Mouse (Mus musculus) adrenal gland, postnatal 10 days (tissue): ENCODE data around the gene Tex35. TPM values are rescaled to one million over a fixed set of nuclear protein-coding genes. Genes with fewer than 3 reads are reported as not detected.

Experiments used
- DNase-seq: peaks from one replicate; pipeline ENCODE4 v3.0.0; 2021; ENCODE audit warnings: mixed read lengths
- total RNA-seq, 2 experiments: library from RNA; stranded (reverse); gene quantifications; 2 replicates each; pipeline ENCODE4 v1.2.3; 2021

Tex35 gene
- total RNA-seq, 2 experiments from 2014 or later, result not detected

DNA sequence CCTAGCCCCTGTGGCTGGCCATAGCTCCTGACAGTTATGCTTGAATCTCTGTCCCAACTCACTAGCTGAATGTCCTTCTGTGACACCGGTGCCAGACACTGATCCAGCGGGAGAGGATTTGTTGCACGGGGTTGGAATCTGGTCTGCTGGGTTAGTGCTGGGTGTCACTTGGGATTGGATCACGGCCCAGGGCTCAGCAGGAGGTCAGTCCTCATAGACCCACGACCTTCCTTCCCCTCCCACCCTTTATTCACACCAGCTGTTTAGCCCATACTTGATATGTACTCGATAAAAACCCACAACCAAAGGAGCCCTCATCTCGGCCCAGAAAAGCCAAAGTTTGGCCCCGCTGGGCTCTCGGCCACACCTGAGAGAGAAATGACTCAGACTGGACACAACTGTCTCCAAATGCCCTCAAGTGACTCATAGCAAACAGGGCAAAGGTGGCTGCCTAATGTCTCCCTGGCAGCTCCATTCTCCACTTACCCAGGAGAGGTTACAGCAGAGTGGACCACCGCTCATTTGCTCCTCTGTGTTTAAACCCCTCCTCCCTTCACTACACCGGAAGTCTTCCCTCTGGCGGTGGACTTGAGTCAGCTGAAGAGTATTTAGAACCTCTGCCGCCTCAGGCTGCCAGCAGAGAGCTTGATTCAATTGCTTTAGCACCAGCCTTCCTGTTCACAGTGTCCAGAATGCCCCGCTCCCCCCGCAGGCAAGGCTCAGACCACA lies 27.2 kb downstream of the Tex35 start:
- DNase-seq, result no peak

DNA sequence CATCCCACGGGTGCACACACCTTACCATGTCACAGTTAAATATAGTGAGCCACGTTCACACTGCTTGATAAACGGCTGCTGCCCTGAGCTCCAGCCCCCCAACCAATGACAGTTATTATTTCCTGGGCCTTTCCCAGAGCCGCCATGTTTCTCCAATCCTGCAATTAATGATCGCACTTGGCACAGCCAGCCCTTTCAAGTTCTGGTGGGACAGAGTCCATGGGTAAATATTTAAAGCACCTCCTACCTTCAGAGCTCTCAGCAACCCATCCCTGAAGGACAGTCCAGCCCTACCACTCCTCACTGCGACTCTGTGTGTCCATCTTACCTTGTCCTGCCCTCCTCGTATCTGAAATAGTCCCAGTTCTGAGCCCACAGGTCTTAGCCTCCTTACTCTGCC lies 28.4 kb downstream of the Tex35 start:
- no peak for DNase-seq

DNA sequence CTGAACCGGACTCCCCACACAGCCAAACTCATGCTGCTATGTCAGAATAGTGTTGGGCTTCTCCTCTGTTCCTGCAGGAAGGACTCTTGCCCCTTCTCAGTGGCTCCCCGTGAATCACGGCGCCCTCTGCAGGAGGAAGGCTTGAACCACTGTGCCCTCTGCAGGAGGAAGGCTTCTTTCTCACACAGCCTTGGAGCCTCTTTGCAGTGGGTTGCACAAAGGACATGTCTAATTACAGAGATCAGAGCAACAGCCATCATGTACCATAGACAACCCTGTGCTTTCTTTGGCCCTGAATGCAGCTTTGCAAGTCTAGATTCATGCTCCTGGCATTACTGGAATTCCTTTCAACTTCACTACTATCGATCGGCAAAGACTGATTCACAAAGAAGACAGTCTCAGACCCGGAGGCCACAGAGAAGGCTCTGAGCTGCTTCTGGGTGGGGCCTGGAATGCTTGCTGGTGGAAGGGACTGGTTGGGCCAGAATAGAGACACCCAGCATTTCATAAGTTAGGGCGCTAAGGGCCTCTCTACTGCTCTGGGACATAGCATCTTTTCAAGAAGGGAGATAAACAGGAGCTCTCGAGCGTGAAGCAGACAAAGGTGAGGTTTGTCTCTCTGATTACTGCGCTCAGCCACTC lies 29.0 kb downstream of the Tex35 start:
- DNase-seq, result peak; percentile 73

DNA sequence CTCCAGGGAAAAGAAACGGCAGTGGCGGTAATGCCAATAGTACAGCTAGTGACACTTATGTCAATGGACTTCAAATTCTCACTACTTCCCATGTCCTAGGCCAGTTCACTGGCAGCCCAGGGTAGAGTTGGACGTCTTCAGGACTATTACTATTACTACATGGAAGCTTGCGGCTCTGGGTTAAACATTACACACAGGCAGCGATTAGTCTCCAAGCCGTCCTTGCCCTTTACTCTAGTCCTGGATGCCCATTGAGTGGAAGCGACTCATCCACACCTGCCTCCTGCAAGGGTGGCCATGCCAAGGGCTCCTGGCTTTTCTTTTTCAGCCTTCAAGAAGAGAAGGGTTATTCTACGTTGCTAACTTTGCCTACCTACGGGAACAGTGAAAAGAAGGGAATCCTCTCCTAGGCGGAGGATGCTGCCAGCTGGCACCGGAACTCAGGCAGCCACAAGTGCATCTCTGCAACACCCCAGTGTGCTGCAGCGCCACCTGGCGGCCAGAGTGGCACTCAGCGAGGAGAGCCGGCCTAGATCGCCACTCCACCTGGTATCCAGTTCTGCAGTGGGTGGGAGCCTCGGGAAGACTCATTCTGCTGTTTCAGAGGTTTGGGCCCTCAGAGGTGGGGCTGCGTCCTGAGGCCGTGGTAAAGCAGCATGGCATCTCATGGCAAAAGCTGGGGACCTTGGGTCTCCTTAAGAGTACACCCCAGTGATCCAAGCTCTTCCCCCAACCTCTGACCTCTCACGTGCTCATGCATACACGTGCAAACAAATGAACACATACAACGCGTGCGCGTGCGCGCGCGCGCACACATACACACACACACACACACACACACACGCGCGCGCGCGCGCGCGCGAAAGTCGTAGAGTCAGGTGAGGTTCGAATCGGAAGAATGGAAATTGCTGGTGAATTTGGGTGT lies 31.4 kb downstream of the Tex35 start:
- DNase-seq, result peak; percentile 97

- peak; percentile 94 for DNase-seq
Observed at GRCm38 (mm10) chr1:157076257-157076656, 32.2 kb downstream of the Tex35 start.

DNA sequence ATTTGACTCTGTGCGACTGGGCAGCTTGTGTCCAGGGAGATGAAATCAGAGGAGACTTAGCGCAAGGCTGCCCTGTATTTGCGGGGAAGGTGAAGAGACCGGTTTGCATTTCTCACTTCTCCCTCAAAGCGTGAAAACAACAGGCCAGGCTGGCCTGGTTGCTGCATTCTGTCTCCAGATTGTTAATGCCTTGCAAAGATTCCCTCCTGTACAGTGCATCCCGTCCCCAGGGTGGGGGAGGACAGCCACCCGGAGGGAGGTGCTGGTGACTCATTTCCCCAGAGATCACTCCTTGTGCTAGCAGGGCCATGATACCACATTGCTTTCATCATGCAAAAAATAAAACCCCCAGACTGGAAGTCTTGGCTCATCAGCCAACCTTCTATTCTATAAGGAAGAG lies 33.5 kb downstream of the Tex35 start:
- peak; percentile 82 for DNase-seq

DNA sequence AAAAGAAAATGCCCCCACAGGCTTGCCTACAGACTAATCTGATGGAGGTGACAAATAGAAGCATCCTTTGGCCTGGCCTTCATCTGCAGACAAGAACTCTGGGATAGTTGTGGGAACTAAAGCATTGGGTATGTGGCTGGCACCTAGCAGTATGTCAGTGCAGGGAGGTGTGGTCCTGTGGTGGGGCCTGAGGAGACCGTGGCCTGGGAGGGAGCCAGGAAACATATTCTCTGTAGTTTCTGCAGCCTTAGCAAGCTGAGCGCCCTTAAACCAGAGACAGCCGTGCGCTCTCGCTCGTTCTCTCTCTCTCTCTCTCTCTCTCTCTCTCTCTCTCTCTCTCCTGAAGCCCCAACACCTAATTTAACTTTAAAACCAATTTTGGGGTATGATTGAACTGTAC lies 34.1 kb downstream of the Tex35 start:
- no peak for DNase-seq

- peak; percentile 35 for DNase-seq
Observed at GRCm38 (mm10) chr1:157073592-157073991, 34.9 kb downstream of the Tex35 start.

DNA sequence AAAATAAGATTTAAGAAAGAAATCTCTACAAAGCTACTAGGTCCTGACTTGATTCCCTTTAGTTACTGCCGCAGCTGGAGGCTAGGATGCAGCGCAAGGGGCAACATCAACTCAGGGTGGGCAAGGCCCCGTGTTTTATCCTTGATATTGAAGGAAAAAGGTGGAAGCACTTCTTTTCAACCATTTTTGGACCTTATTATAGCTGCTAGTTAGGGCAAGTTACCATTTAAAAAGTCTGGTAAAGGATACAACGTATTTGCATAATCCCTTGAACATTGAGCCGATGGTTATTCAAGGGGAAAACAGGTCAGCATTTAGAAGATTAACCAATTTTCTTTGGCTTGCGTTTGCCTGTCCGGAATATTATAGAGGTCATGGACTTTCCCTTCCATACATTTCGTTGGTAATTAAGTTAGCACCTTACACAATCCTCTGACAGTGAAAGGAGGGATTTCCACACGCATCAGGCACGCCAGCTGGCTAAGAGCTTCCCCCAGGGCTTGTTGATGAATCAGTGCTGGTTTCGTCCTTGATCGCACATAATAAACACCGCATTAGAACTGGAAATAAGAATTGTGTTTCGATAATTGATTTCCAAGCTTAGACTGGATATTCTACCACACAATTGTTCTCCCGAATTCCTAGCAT lies 39.2 kb downstream of the Tex35 start:
- no peak for DNase-seq

- DNase-seq, result no peak
Observed at GRCm38 (mm10) chr1:157068316-157068715, 40.2 kb downstream of the Tex35 start.

- DNase-seq, result no peak
Observed at GRCm38 (mm10) chr1:157065819-157066730, 42.4 kb downstream of the Tex35 start.

GRCm38 (mm10) chr1:157063318-157064115 lies 45.0 kb downstream of the Tex35 start:
- DNase-seq, result peak; percentile 32

GRCm38 (mm10) chr1:157062445-157062825 lies 46.0 kb downstream of the Tex35 start:
- no peak for DNase-seq

DNA sequence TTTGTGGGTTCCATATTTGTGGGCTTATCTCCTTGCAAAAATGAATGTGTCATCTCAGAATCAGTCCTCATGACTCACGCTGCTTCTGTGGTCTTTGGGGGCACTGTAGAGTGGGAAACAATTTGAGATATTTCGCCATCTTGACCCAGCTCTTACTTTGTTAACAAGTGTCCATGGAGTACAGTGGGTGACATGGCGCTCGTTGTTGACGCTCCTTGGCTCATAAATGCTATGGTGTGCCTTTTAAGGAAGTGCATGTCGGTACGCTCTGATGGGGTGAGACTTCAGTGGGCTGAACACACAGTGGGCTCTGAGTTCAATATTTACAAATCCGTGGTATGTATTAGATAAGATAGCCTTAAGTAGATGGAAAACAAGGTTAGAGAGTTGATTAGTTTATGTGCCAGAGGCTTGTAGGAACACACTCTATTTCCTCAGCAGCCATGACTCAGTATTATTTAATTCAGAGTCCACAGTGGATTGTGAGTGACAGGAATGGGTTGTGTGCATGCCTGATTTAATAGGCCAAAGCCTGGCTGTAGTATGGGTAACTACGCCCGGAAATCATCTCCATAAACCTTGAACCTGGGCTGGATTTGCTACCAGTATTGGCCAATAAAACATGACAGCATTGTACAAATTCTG lies 46.6 kb downstream of the Tex35 start:
- DNase-seq, result no peak

DNA sequence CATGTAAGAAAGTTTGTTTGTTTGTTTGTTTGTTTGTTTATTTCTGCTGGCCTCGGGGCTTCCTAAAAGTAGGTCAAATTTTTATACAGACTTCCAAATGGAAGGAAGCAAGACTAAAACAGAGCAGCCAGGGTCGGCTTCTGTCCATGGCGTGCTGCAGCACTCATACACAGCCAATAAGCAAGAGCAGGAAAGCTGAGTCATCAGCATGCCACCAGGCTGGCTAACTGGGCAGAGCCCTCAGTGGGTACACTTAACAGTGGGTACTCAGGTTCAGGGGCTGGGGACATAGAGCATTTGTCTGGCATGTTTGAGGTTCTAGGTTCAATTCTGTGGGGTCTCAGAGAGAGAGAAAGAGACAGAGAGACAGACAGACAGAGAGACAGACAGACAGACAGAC lies 47.3 kb downstream of the Tex35 start:
- no peak for DNase-seq

GRCm38 (mm10) chr1:157060441-157061135 lies 47.9 kb downstream of the Tex35 start:
- no peak for DNase-seq

DNA sequence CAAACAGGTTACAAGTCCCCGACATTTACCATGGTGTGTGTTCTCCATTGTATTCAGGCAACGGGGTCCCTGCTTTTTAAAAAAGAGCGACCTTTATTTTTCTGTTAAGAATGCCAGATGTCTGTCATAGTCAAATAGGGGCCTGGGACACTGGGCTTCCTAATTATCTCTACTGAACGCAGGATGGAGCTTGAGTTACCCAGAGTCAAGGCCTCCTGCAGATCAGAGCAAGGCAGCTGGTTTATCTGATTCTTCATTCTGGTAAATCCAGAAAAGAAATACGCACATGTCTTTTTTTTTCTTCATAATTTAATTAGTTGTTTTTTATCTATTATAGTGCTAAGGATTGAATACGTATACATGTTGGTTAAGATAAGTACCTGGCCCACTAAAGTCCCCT lies 52.6 kb downstream of the Tex35 start:
- no peak for DNase-seq

GRCm38 (mm10) chr1:157055288-157055831 lies 53.1 kb downstream of the Tex35 start:
- DNase-seq, result no peak

DNA sequence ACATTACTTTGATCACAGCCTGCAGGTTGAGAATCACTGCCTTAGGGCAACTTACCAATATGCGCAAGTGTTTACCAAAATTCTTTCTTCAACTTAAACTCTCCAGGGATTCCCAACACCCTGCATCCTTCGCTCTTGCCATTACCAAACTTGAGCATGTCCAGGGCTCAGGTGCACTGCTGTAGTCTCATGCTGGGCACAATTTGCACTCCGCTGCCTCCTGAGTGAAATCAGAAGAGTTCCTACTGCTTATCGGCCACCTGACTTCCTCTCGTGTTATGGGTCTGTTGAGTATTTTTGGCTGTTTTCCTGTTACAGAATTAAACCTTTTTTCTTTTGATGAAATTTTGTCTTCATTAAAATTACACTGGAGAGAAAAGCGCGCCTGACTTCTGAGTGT lies 53.8 kb downstream of the Tex35 start:
- no peak for DNase-seq
